Mouse (Mus musculus) adrenal gland, postnatal 0 days (tissue): ENCODE data around the gene Ppcs. TPM values are rescaled to one million over a fixed set of nuclear protein-coding genes. Genes with fewer than 3 reads are reported as not detected.

ENCODE experiments used
- polyA plus RNA-seq: library from polyadenylated mRNA; unstranded; fragments of >200 nt; fragmentation: Nextera tagmentation; extraction: Ambion mirVana; gene quantifications from 2 replicates; pipeline ENCODE4 v1.2.1, GENCODE M21; 2015

Ppcs gene
- polyA plus RNA-seq, result 76.2 and 117 TPM in 2 replicates

DNA sequence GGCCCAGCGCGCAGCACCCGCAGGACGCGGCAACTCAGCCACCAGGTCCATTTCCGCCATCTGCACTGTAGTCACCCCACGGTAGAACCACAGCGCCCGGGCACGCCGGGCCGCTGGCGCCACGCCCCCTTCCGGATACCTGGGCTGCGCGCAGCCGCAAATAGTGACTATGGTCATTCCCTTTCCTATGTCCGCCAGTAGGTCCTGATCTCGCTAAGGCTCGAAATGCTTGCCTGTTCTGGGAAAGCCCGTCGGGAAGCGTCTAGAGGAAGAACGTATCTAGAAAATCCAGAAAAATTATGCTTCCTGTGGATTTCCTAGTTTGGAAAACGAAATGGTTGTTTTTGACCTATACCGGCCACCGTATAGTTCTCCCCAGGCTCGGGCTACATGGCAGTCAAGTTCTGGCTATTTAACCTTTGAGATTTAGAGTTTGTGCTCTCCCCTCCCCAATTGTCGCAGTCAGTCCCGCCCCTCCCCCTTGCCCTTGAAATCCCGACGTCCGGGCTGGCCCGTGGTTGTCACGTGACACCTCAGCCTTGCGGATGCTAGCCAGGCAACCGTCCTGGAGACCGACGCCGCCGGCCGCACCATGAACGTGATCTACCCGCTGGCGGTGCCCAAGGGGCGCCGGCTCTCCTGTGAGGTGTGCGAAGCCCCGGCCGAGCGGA, at the start of gene Ppcs, which contains the start of gene Zmynd12:
TSS of gene Ppcs (minus strand) at position 127 of the 671 bp plus-strand sequence.
TSS of gene Zmynd12 (plus strand) at position 521 of the 671 bp plus-strand sequence.

DNA sequence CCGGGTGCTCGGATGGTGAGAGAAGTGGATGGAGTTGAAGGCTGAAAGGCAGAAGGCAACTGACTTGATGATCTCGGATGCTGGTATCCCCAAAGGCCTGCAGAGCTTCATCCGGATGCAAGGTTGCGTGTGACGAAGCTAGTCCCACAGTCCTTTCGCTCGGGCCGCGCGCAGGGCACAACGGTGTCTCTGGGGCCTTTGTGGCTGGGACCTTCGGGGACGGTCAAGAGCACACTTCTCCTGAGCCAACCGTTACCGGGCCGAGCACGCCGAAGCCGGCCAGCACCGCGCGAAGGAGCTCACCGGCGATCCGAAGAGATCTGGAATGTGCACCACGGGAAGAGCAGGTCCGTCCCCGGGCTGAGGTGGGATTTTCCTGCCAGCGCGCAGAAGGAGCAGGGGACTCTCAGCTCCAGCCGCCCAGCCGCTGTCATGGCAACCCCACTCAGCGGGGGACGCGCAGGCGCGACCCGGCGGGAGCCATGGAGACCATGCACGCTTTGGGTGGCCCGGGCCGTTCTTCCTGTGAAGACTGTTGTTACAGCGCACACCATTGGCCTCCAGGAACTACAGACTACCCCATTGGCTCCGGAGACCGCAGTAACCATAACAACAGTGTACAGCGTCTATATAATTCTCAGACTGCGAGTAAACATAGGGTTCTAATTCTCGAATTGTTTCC, 7.0 kb downstream of the Ppcs start, which contains the start of gene Ccdc30:
TSS of gene Ccdc30 (minus strand) at position 450 of the 682 bp plus-strand sequence.

Other genes with a start within 250 kb of the Ppcs start
- gene Zfp691, start 248.2 kb downstream of the Ppcs start, polyA plus RNA-seq, result 4.9 and 6.4 TPM in 2 replicates
- 5.5 and 11.7 TPM in 2 replicates for gene Ermap, start 232.4 kb downstream of the Ppcs start, polyA plus RNA-seq
- gene Svbp, start 227.1 kb downstream of the Ppcs start, polyA plus RNA-seq, result 120 and 153 TPM in 2 replicates
- 0.11 and 0.36 TPM in 2 replicates for gene Tmem269, start 204.2 kb downstream of the Ppcs start, polyA plus RNA-seq
- 23.8 and 31.5 TPM in 2 replicates for gene AU022252, start 189.7 kb downstream of the Ppcs start, polyA plus RNA-seq
- 30.4 and 39.4 TPM in 2 replicates for gene P3h1, start 189.5 kb downstream of the Ppcs start, polyA plus RNA-seq
- 0.61 TPM in 1 of 2 replicates, not detected in the other for gene Cldn19, start 167.0 kb downstream of the Ppcs start, polyA plus RNA-seq
- gene Ybx1, start 127.8 kb downstream of the Ppcs start, polyA plus RNA-seq, result 450 and 484 TPM in 2 replicates
- 77.7 and 110 TPM in 2 replicates for gene Ppih, start 101.9 kb downstream of the Ppcs start, polyA plus RNA-seq
- gene Ccdc30, start 6.9 kb downstream of the Ppcs start, polyA plus RNA-seq, result 22.5 and 24.1 TPM in 2 replicates
- gene Zmynd12, start 394 bp upstream of the Ppcs start, polyA plus RNA-seq, result 4.2 and 6.6 TPM in 2 replicates
- 1.0 and 4.1 TPM in 2 replicates for gene Rimkla, start 70.2 kb upstream of the Ppcs start, polyA plus RNA-seq
- 9.8 and 12.8 TPM in 2 replicates for gene Foxj3, start 114.6 kb upstream of the Ppcs start, polyA plus RNA-seq
- 4.5 and 5.3 TPM in 2 replicates for gene Frg2f1, start 117.1 kb upstream of the Ppcs start, polyA plus RNA-seq
- 1.8 and 8.5 TPM in 2 replicates for gene Guca2a, start 215.3 kb upstream of the Ppcs start, polyA plus RNA-seq
- gene Guca2b, start 236.5 kb upstream of the Ppcs start, polyA plus RNA-seq, result 0.40 and 4.4 TPM in 2 replicates